Comparison of ENCODE assay signal across 29 mouse cellular contexts in genomic region chr7:100544437-100544836, GRCm38 (mm10). TPM values are rescaled to one million over a fixed set of nuclear protein-coding genes. Genes with fewer than 3 reads are reported as not detected.
A peak's percentile ranks its signal among the peaks of the same experiment; 100 is the strongest.
DNase-seq lines count a peak whose midpoint lies in the region; ATAC-seq and TF ChIP-seq lines count a peak whose summit lies in the region.
"Had no signal": no experiment of that assay in that cellular context is flagged by ENCODE, and none has a peak within 500 bp of the region (broad histone marks: within the 10 kb centered on the region; RNA-seq: fewer than 3 reads in every experiment).

No protein-coding gene starts in this region.

- 39% methylated on average over 1 of the region's 1 CpGs for WGBS in kidney, adult 2 months
- 63% methylated on average over 1 of the region's 1 CpGs for WGBS in kidney, embryonic 15.5 days
- WGBS in intestine, embryonic 14.5 days: 57% methylated on average over 1 of the region's 1 CpGs
- WGBS in liver, embryonic 12.5 days (ENCODE audit: insufficient replicate concordance): 50% methylated on average over 1 of the region's 1 CpGs
- 46% methylated on average over 1 of the region's 1 CpGs for WGBS in liver, postnatal 0 days (ENCODE audit: insufficient replicate concordance)

- TF ChIP-seq POLR2A in kidney, adult 2 months (IDR thresholded peaks at IDR 0.05; ENCODE audit: low read depth, low read length): no peak

- DNase-seq in kidney, adult 2 months: peak; percentile 47
- DNase-seq in intestine, embryonic 14.5 days (ENCODE audit: low spot score): no peak
- no peak for DNase-seq in liver, postnatal 0 days
- no peak for DNase-seq in gastrocnemius, adult 18-20 months (ENCODE audit: low spot score)
- DNase-seq in spleen, postnatal 14 days (ENCODE audit: low spot score in 2 of 2): no peak
- DNase-seq in thymus, postnatal 25 days: no peak
- DNase-seq: adrenal gland, adult 2 months; cerebellum, adult 8-10 months; cerebellum, postnatal 36 days; gastrocnemius, postnatal 25 days; heart, adult 18-20 months; heart, postnatal 36 days; kidney, adult 18-20 months; layer of hippocampus, postnatal 36 days; midbrain, embryonic 14.5 days; thymus, adult 2 months; thymus, postnatal 4 days had no signal

- no peak for TF ChIP-seq EP300 in liver, postnatal 0 days (IDR thresholded peaks at IDR 0.05; ENCODE audit: low read depth)

- H3K36me3 ChIP-seq in kidney, adult 2 months (ENCODE audit: control insufficient read depth, insufficient read depth, low read length): peaks cover 1% of the 10 kb centered on the region; the same call in 1 of the 2 replicates
- H3K36me3 ChIP-seq in kidney, embryonic 15.5 days: peaks cover 39% of the 10 kb centered on the region
- H3K36me3 ChIP-seq in intestine, embryonic 14.5 days (ENCODE audit: control insufficient read depth, insufficient read depth, low read length): peaks cover 34% of the 10 kb centered on the region
- H3K36me3 ChIP-seq in liver, embryonic 12.5 days: peaks cover 20% of the 10 kb centered on the region
- peaks cover 10% of the 10 kb centered on the region for H3K36me3 ChIP-seq in liver, postnatal 0 days (replicated peaks; ENCODE audit: insufficient read depth, low read length)

- ATAC-seq in kidney, embryonic 15.5 days (replicated peaks; ENCODE audit: low FRiP score): no peak
- ATAC-seq in intestine, embryonic 14.5 days (replicated peaks; ENCODE audit: low FRiP score, low TSS enrichment, low read depth): peak; percentile 46; the same call in 1 of the 2 replicates
- peak; percentile 64 for ATAC-seq in liver, embryonic 12.5 days
- ATAC-seq in liver, postnatal 0 days: peak; percentile 90
- ATAC-seq: activated CD4-positive, CD25-positive, alpha-beta regulatory T cell, adult 4 months; forebrain, embryonic 13.5 days; hindbrain, postnatal 0 days; lung, postnatal 0 days had no signal

- no peak overlapping the region for H3K4me3 ChIP-seq in kidney, adult 2 months (ENCODE audit: insufficient read depth, low read depth, low read length)
- no peak overlapping the region for H3K4me3 ChIP-seq in kidney, embryonic 15.5 days (replicated peaks)
- H3K4me3 ChIP-seq in intestine, embryonic 14.5 days (ENCODE audit: low read depth, low read length): no peak overlapping the region
- H3K4me3 ChIP-seq in liver, embryonic 12.5 days: no peak overlapping the region
- H3K4me3 ChIP-seq in liver, postnatal 0 days (ENCODE audit: low read depth, low read length): no peak overlapping the region
- H3K4me3 ChIP-seq: forebrain, embryonic 13.5 days; hindbrain, embryonic 12.5 days; limb, embryonic 10.5 days; limb, embryonic 15.5 days had no signal

- no peak overlapping the region for H3K4me2 ChIP-seq in kidney, embryonic 15.5 days
- no peak overlapping the region for H3K4me2 ChIP-seq in intestine, embryonic 14.5 days (ENCODE audit: low read length)
- H3K4me2 ChIP-seq in liver, embryonic 12.5 days: no peak overlapping the region
- no peak overlapping the region for H3K4me2 ChIP-seq in liver, postnatal 0 days (ENCODE audit: low read depth, low read length)
- H3K4me2 ChIP-seq: forebrain, embryonic 13.5 days; heart, embryonic 11.5 days; hindbrain, embryonic 12.5 days; limb, embryonic 15.5 days had no signal

- H3K9ac ChIP-seq in kidney, embryonic 15.5 days: no peak overlapping the region
- no peak overlapping the region for H3K9ac ChIP-seq in intestine, embryonic 14.5 days (ENCODE audit: low read length)
- H3K9ac ChIP-seq in liver, embryonic 12.5 days: no peak overlapping the region
- no peak overlapping the region for H3K9ac ChIP-seq in liver, postnatal 0 days (replicated peaks)
- H3K9ac ChIP-seq: forebrain, embryonic 13.5 days; hindbrain, embryonic 12.5 days; limb, embryonic 15.5 days had no signal

- no peak for TF ChIP-seq CTCF in kidney, adult 2 months (conservative IDR thresholded peaks at IDR 0.05; ENCODE audit: insufficient read depth, insufficient read length, low read depth, low read length)
- TF ChIP-seq CTCF in liver, postnatal 0 days (IDR thresholded peaks at IDR 0.05; ENCODE audit: low read depth): no peak

- no peaks in the 10 kb centered on the region for H3K9me3 ChIP-seq in kidney, embryonic 15.5 days (replicated peaks)
- H3K9me3 ChIP-seq in intestine, embryonic 14.5 days (ENCODE audit: control insufficient read depth, low read length): no peaks in the 10 kb centered on the region
- no peaks in the 10 kb centered on the region for H3K9me3 ChIP-seq in liver, embryonic 12.5 days (replicated peaks)
- no peaks in the 10 kb centered on the region for H3K9me3 ChIP-seq in liver, postnatal 0 days (ENCODE audit: low read length)
- H3K9me3 ChIP-seq: forebrain, embryonic 13.5 days; hindbrain, embryonic 12.5 days; limb, embryonic 10.5 days; limb, embryonic 15.5 days had no signal

- H3K4me1 ChIP-seq in kidney, adult 2 months (ENCODE audit: control insufficient read depth, insufficient read depth, low read length): peaks cover 3% of the 10 kb centered on the region; the same call in 1 of the 2 replicates
- no peaks in the 10 kb centered on the region for H3K4me1 ChIP-seq in kidney, embryonic 15.5 days
- H3K4me1 ChIP-seq in intestine, embryonic 14.5 days (replicated peaks; ENCODE audit: control insufficient read depth, insufficient read depth, low read length): no peaks in the 10 kb centered on the region
- H3K4me1 ChIP-seq in liver, embryonic 12.5 days: no peaks in the 10 kb centered on the region
- H3K4me1 ChIP-seq in liver, postnatal 0 days (ENCODE audit: insufficient read depth): no peaks in the 10 kb centered on the region
- H3K4me1 ChIP-seq: forebrain, embryonic 13.5 days; hindbrain, embryonic 12.5 days; limb, embryonic 10.5 days; limb, embryonic 15.5 days had no signal

- no peaks in the 10 kb centered on the region for H3K27me3 ChIP-seq in kidney, adult 2 months (replicated peaks; ENCODE audit: control insufficient read depth, insufficient read depth, low read length)
- no peaks in the 10 kb centered on the region for H3K27me3 ChIP-seq in kidney, embryonic 15.5 days
- H3K27me3 ChIP-seq in intestine, embryonic 14.5 days (replicated peaks; ENCODE audit: control insufficient read depth, insufficient read depth, low read length): no peaks in the 10 kb centered on the region
- 0 out of 2 replicates have a peak, but pooled peaks cover 4% of the 10 kb centered on the region for H3K27me3 ChIP-seq in liver, embryonic 12.5 days (replicated peaks)
- H3K27me3 ChIP-seq in liver, postnatal 0 days (ENCODE audit: insufficient read depth, low read length): no peaks in the 10 kb centered on the region
- H3K27me3 ChIP-seq: CH12.LX; forebrain, embryonic 13.5 days; hindbrain, embryonic 12.5 days; limb, embryonic 15.5 days had no signal

- no peak overlapping the region for H3K27ac ChIP-seq in kidney, adult 2 months (ENCODE audit: insufficient read depth, low read depth, low read length)
- H3K27ac ChIP-seq in kidney, embryonic 15.5 days: no peak overlapping the region
- no peak overlapping the region for H3K27ac ChIP-seq in intestine, embryonic 14.5 days (ENCODE audit: low read depth)
- 0 out of 2 replicates have a peak overlapping the region, but pooled peaks have one; percentile 43 for H3K27ac ChIP-seq in liver, embryonic 12.5 days
- peak overlapping the region; percentile 60 for H3K27ac ChIP-seq in liver, postnatal 0 days (ENCODE audit: low read depth)
- H3K27ac ChIP-seq: forebrain, embryonic 13.5 days; hindbrain, embryonic 12.5 days; hindbrain, postnatal 0 days; limb, embryonic 10.5 days; limb, embryonic 15.5 days; macrophage had no signal

RNA-seq across cellular contexts. Expression of gene Coa4, which starts 7.6 kb away (rescaled TPM):
- polyA plus RNA-seq in kidney, adult 2 months (2012; rRNA removed): 12.6 and 16.1 TPM in 2 replicates
- polyA plus RNA-seq in kidney, embryonic 15.5 days (2015; fragmentation: Nextera tagmentation; extraction: Ambion mirVana): 23.3 and 24.9 TPM in 2 replicates
- 33.8 and 36.9 TPM in 2 replicates for polyA plus RNA-seq in intestine, embryonic 14.5 days (2014; fragmentation: Nextera tagmentation; extraction: Ambion mirVana)
- polyA plus RNA-seq in liver, embryonic 12.5 days (2016; fragmentation: Nextera tagmentation; extraction: Ambion mirVana): 15.1 and 18.1 TPM in 2 replicates
- 11.9 and 12.4 TPM in 2 replicates for polyA plus RNA-seq in liver, postnatal 0 days (2015; fragmentation: Nextera tagmentation; extraction: Ambion mirVana)
- total RNA-seq in gastrocnemius, adult 18-20 months (2021): 10 to 100 TPM; 10.1 to 11.7 TPM

RNA-seq across cellular contexts. Expression of gene Dnajb13, which starts 29.7 kb away (rescaled TPM):
- 0.36 and 0.58 TPM in 2 replicates for polyA plus RNA-seq in kidney, adult 2 months (2012; rRNA removed)
- polyA plus RNA-seq in kidney, embryonic 15.5 days (2015; fragmentation: Nextera tagmentation; extraction: Ambion mirVana): 0.40 and 0.42 TPM in 2 replicates
- 0.24 and 0.26 TPM in 2 replicates for polyA plus RNA-seq in intestine, embryonic 14.5 days (2014; fragmentation: Nextera tagmentation; extraction: Ambion mirVana)
- polyA plus RNA-seq in liver, embryonic 12.5 days (2016; fragmentation: Nextera tagmentation; extraction: Ambion mirVana): 2.5 TPM in 2 replicates
- polyA plus RNA-seq in liver, postnatal 0 days (2015; fragmentation: Nextera tagmentation; extraction: Ambion mirVana): 1.0 and 1.8 TPM in 2 replicates
- not detected for total RNA-seq in gastrocnemius, adult 18-20 months (2021)
- total RNA-seq: gastrocnemius, postnatal 25 days; heart, postnatal 36 days had no signal

RNA-seq across cellular contexts. Expression of gene Ucp2, which starts 51.3 kb away (rescaled TPM):
- 153 and 172 TPM in 2 replicates for polyA plus RNA-seq in kidney, adult 2 months (2012; rRNA removed)
- polyA plus RNA-seq in kidney, embryonic 15.5 days (2015; fragmentation: Nextera tagmentation; extraction: Ambion mirVana): 191 and 221 TPM in 2 replicates
- 157 and 179 TPM in 2 replicates for polyA plus RNA-seq in intestine, embryonic 14.5 days (2014; fragmentation: Nextera tagmentation; extraction: Ambion mirVana)
- 814 and 842 TPM in 2 replicates for polyA plus RNA-seq in liver, embryonic 12.5 days (2016; fragmentation: Nextera tagmentation; extraction: Ambion mirVana)
- 530 and 545 TPM in 2 replicates for polyA plus RNA-seq in liver, postnatal 0 days (2015; fragmentation: Nextera tagmentation; extraction: Ambion mirVana)
- total RNA-seq in gastrocnemius, adult 18-20 months (2021): 10 to 100 TPM; 16.6 to 17.4 TPM

Comparison
In these comparisons a context has a peak if more than half of its experiments do, and no peak if none do; other contexts are left out.
1. H3K27ac ChIP-seq: peak in liver, embryonic 12.5 days (single experiment) and liver, postnatal 0 days (single experiment); none in kidney, adult 2 months (single experiment), kidney, embryonic 15.5 days (single experiment) and intestine, embryonic 14.5 days (single experiment).